Mouse (Mus musculus): ENCODE results near the gene Epb41l1. TPM values are rescaled to one million over a fixed set of nuclear protein-coding genes. Genes with fewer than 3 reads are reported as not detected.
A peak's percentile ranks its signal among the peaks of the same experiment; 100 is the strongest.
"Not testable (repeated sequence)": the region's sequence is repeated elsewhere in the genome, so short reads cannot be mapped to it uniquely, and the experiment has no call there.

Gene Epb41l1
- polyA plus RNA-seq, 1 experiment from 2014 or later = 2.1 TPM

DNA sequence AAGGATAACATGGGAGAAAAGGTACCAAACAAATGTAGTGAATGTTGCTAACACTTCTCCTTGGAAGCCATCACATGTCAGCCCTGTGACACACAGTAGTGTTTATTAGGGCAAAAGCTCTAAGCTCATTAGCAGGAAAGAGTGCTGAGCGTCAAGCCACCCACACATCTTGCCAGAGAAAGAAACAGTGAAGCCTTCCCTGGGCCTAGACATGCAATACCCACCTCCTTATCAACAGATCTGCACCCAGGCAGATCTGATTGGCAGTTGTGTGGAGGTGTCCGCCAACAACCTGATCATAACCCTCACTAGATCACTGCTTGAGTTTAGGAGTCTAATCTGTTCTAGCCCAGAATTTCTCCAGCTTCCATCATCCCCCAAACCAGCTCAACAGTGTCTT is 24.6 kb upstream of the Epb41l1 start:
- Histone ChIP-seq H3K9ac (no peak overlapping the region), H3K9me3 (ENCODE audit: low read depth, low read length) (no peaks in the 10 kb centered on the region), H3K27me3 (ENCODE audit: insufficient read depth, low read length) (no peaks in the 10 kb centered on the region), H3K4me3 (ENCODE audit: low read depth, low read length) (no peak overlapping the region), H3K4me1 (ENCODE audit: insufficient read depth) (no peaks in the 10 kb centered on the region), H3K4me2 (no peak overlapping the region), H3K27ac (ENCODE audit: low read depth) (no peak overlapping the region), H3K36me3 (ENCODE audit: insufficient read depth) (no peaks in the 10 kb centered on the region)
- TF ChIP-seq CTCF (IDR thresholded peaks at IDR 0.05; ENCODE audit: low read depth) = no peak
- DNase-seq = no peak
- WGBS = 75% methylated on average over 2 of the region's 2 CpGs
- ATAC-seq (ENCODE audit: insufficient read depth) = no peak

- no peak overlapping the region for H3K9ac ChIP-seq
- no peaks in the 10 kb centered on the region for H3K4me1 ChIP-seq (ENCODE audit: insufficient read depth)
- H3K27ac ChIP-seq (ENCODE audit: low read depth) = no peak overlapping the region
- H3K4me2 ChIP-seq = no peak overlapping the region
- no peak for DNase-seq
- no peak for TF ChIP-seq CTCF (IDR thresholded peaks at IDR 0.05; ENCODE audit: low read depth)
- H3K4me3 ChIP-seq (ENCODE audit: low read depth, low read length) = no peak overlapping the region
- WGBS = 86% methylated on average over 7 of the region's 7 CpGs
- ATAC-seq (ENCODE audit: insufficient read depth) = no peak
- H3K36me3 ChIP-seq (ENCODE audit: insufficient read depth) = no peaks in the 10 kb centered on the region
- H3K9me3 ChIP-seq (ENCODE audit: low read depth, low read length) = no peaks in the 10 kb centered on the region
- H3K27me3 ChIP-seq (ENCODE audit: insufficient read depth, low read length) = no peaks in the 10 kb centered on the region
Measured at GRCm38 (mm10) chr2:156397988-156398387, 22.7 kb upstream of the Epb41l1 start.

- H3K27ac ChIP-seq (ENCODE audit: low read depth) = no peak overlapping the region
- ATAC-seq (ENCODE audit: insufficient read depth) (no peak), DNase-seq (no peak)
- 54% methylated on average over 1 of the region's 1 CpGs for WGBS
- no peak overlapping the region for H3K9ac ChIP-seq
- no peaks in the 10 kb centered on the region for H3K4me1 ChIP-seq (ENCODE audit: insufficient read depth)
- H3K4me2 ChIP-seq = no peak overlapping the region
- no peak overlapping the region for H3K4me3 ChIP-seq (ENCODE audit: low read depth, low read length)
- no peaks in the 10 kb centered on the region for H3K36me3 ChIP-seq (ENCODE audit: insufficient read depth)
- H3K27me3 ChIP-seq (ENCODE audit: insufficient read depth, low read length) = no peaks in the 10 kb centered on the region
- no peak for TF ChIP-seq CTCF (IDR thresholded peaks at IDR 0.05; ENCODE audit: low read depth)
- H3K9me3 ChIP-seq (ENCODE audit: low read depth, low read length) = no peaks in the 10 kb centered on the region
Measured at GRCm38 (mm10) chr2:156399485-156399884, 21.2 kb upstream of the Epb41l1 start.

- H3K4me3 ChIP-seq (ENCODE audit: low read depth, low read length) = no peak overlapping the region
- ATAC-seq (ENCODE audit: insufficient read depth) (peak; percentile 85), DNase-seq (peak; percentile 81)
- no peaks in the 10 kb centered on the region for H3K4me1 ChIP-seq (ENCODE audit: insufficient read depth)
- H3K36me3 ChIP-seq (ENCODE audit: insufficient read depth) = no peaks in the 10 kb centered on the region
- no peaks in the 10 kb centered on the region for H3K9me3 ChIP-seq (ENCODE audit: low read depth, low read length)
- WGBS = 8% methylated on average over 9 of the region's 9 CpGs
- peak overlapping the region; percentile 33; the same call in 1 of the 2 replicates for H3K4me2 ChIP-seq
- no peak for TF ChIP-seq CTCF (IDR thresholded peaks at IDR 0.05; ENCODE audit: low read depth)
- H3K9ac ChIP-seq = no peak overlapping the region
- H3K27ac ChIP-seq (ENCODE audit: low read depth) = no peak overlapping the region
- H3K27me3 ChIP-seq (ENCODE audit: insufficient read depth, low read length) = no peaks in the 10 kb centered on the region
Measured at GRCm38 (mm10) chr2:156401331-156401730, 19.4 kb upstream of the Epb41l1 start.

DNA sequence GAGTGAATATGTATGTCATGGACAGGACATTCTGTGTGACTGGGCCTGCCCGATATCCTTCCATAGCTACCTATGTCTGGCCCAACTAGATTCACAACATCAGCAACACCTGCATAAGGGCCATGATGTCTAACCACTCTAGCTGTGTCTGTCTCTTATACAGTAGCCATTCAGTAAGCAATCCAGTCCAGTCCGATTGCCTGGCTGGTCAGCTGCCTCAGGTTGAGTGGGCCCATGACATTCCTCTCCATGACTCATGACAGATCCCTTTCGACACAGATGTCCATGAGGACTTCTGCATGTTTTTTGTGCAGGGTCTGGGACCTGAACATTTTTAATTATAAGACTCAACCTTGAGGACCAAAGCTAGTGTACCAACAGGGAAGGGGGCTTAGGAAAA is 18.7 kb upstream of the Epb41l1 start:
- no peaks in the 10 kb centered on the region for H3K9me3 ChIP-seq (ENCODE audit: low read depth, low read length)
- H3K9ac ChIP-seq = no peak overlapping the region
- H3K27ac ChIP-seq (ENCODE audit: low read depth) = no peak overlapping the region
- no peak for TF ChIP-seq CTCF (IDR thresholded peaks at IDR 0.05; ENCODE audit: low read depth)
- H3K36me3 ChIP-seq (ENCODE audit: insufficient read depth) = no peaks in the 10 kb centered on the region
- 81% methylated on average over 3 of the region's 3 CpGs for WGBS
- H3K27me3 ChIP-seq (ENCODE audit: insufficient read depth, low read length) = no peaks in the 10 kb centered on the region
- ATAC-seq (ENCODE audit: insufficient read depth) = no peak
- no peak for DNase-seq
- no peak overlapping the region for H3K4me2 ChIP-seq
- H3K4me1 ChIP-seq (ENCODE audit: insufficient read depth) = no peaks in the 10 kb centered on the region
- no peak overlapping the region for H3K4me3 ChIP-seq (ENCODE audit: low read depth, low read length)

GRCm38 (mm10) chr2:156406987-156407386 is 13.7 kb upstream of the Epb41l1 start:
- peak; percentile 37 for DNase-seq
- no peak overlapping the region for H3K9ac ChIP-seq

DNA sequence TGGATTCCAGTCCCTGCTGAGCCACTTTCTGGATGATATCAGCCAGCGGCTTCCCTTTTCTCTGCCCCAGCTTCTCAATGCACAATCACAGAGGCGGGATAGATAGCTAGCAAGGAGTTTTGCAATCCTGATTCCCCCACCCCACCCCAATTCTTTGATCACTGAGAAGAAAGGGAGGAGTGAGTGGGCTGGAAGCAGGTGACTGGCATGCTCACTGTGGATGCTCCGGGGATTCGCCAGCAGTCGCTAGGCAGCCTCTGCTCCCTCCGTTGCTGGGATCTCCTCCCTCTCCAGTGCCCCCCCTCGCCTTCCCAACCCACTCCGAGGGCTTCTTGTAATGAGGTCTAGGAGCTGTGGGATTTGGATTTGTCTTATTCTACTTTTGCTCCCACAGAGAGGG is 12.5 kb upstream of the Epb41l1 start:
- no peak overlapping the region for H3K9ac ChIP-seq
- no peak overlapping the region for H3K4me3 ChIP-seq (ENCODE audit: low read depth, low read length)
- no peaks in the 10 kb centered on the region for H3K4me1 ChIP-seq (ENCODE audit: insufficient read depth)
- DNase-seq (no peak), ATAC-seq (ENCODE audit: insufficient read depth) (no peak)
- TF ChIP-seq CTCF (IDR thresholded peaks at IDR 0.05; ENCODE audit: low read depth) = no peak
- H3K4me2 ChIP-seq = no peak overlapping the region
- no peaks in the 10 kb centered on the region for H3K36me3 ChIP-seq (ENCODE audit: insufficient read depth)
- H3K9me3 ChIP-seq (ENCODE audit: low read depth, low read length) = no peaks in the 10 kb centered on the region
- H3K27ac ChIP-seq (ENCODE audit: low read depth) = no peak overlapping the region
- H3K27me3 ChIP-seq (ENCODE audit: insufficient read depth, low read length) = no peaks in the 10 kb centered on the region
- WGBS = 40% methylated on average over 8 of the region's 8 CpGs

More at GRCm38 (mm10) chr2:156406987-156407386, 13.7 kb upstream of the Epb41l1 start:
- Histone ChIP-seq H3K4me2 (no peak overlapping the region), H3K4me3 (ENCODE audit: low read depth, low read length) (no peak overlapping the region), H3K27ac (ENCODE audit: low read depth) (peak overlapping the region; percentile 30; the same call in 1 of the 2 replicates), H3K36me3 (ENCODE audit: insufficient read depth) (no peaks in the 10 kb centered on the region), H3K27me3 (ENCODE audit: insufficient read depth, low read length) (no peaks in the 10 kb centered on the region), H3K4me1 (ENCODE audit: insufficient read depth) (no peaks in the 10 kb centered on the region), H3K9me3 (ENCODE audit: low read depth, low read length) (no peaks in the 10 kb centered on the region)
- TF ChIP-seq CTCF (IDR thresholded peaks at IDR 0.05; ENCODE audit: low read depth) = no peak
- 17% methylated on average over 3 of the region's 3 CpGs for WGBS
- ATAC-seq (ENCODE audit: insufficient read depth) = peak; percentile 62; the same call in 1 of the 2 replicates

GRCm38 (mm10) chr2:156411348-156411747 is 9.4 kb upstream of the Epb41l1 start:
- WGBS = 72% methylated on average over 5 of the region's 7 CpGs
- not testable (repeated sequence) for ATAC-seq (ENCODE audit: insufficient read depth); DNase-seq; H3K27ac ChIP-seq (ENCODE audit: low read depth); H3K4me2 ChIP-seq; H3K36me3 ChIP-seq (ENCODE audit: insufficient read depth); H3K9me3 ChIP-seq (ENCODE audit: low read depth, low read length); H3K4me3 ChIP-seq (ENCODE audit: low read depth, low read length); H3K27me3 ChIP-seq (ENCODE audit: insufficient read depth, low read length); H3K9ac ChIP-seq; H3K4me1 ChIP-seq (ENCODE audit: insufficient read depth)

Data from lung, embryonic 14.5 days (tissue).